Mouse (Mus musculus): ENCODE data around the gene Wrap53. TPM values are rescaled to one million over a fixed set of nuclear protein-coding genes. Genes with fewer than 3 reads are reported as not detected.

Gene Wrap53
- polyA plus RNA-seq, 1 experiment from 2014 or later = 29.3 TPM

GRCm38 (mm10) chr11:69604795-69605664, 25.0 kb upstream of the Wrap53 start:
- ATAC-seq (peak; percentile 55), DNase-seq (ENCODE audit: low spot score) (peak; percentile 47)
- peak overlapping the region; percentile 67 for H3K4me3 ChIP-seq (ENCODE audit: low read depth, low read length)
- H3K9me3 ChIP-seq (replicated peaks; ENCODE audit: control insufficient read depth, low read length) = no peaks in the 10 kb centered on the region
- H3K36me3 ChIP-seq (ENCODE audit: control insufficient read depth, insufficient read depth, low read length) = peaks cover 9% of the 10 kb centered on the region
- H3K4me1 ChIP-seq (ENCODE audit: control insufficient read depth, insufficient read depth, low read length) = peaks cover 11% of the 10 kb centered on the region
- no peaks in the 10 kb centered on the region for H3K27me3 ChIP-seq (replicated peaks; ENCODE audit: control insufficient read depth, insufficient read depth, low read length)
- peak overlapping the region; percentile 48; the same call in 1 of the 2 replicates for H3K27ac ChIP-seq (ENCODE audit: low read depth, low read length)
- WGBS = under 1% methylated on average over 73 of the region's 73 CpGs
- peak overlapping the region; percentile 100 for H3K4me2 ChIP-seq (ENCODE audit: low read length)
- H3K9ac ChIP-seq (ENCODE audit: low read length) = peak overlapping the region; percentile 87

- DNase-seq (ENCODE audit: low spot score) = no peak
- no peak for ATAC-seq
- H3K9me3 ChIP-seq (replicated peaks; ENCODE audit: control insufficient read depth, low read length) = no peaks in the 10 kb centered on the region
- peak overlapping the region; percentile 87 for H3K9ac ChIP-seq (ENCODE audit: low read length)
- no peaks in the 10 kb centered on the region for H3K27me3 ChIP-seq (replicated peaks; ENCODE audit: control insufficient read depth, insufficient read depth, low read length)
- H3K4me3 ChIP-seq (ENCODE audit: low read depth, low read length) = peak overlapping the region; percentile 67
- H3K27ac ChIP-seq (ENCODE audit: low read depth, low read length) = no peak overlapping the region
- peaks cover 14% of the 10 kb centered on the region for H3K4me1 ChIP-seq (ENCODE audit: control insufficient read depth, insufficient read depth, low read length)
- WGBS = 58% methylated on average over 3 of the region's 3 CpGs
- H3K4me2 ChIP-seq (ENCODE audit: low read length) = peak overlapping the region; percentile 100
- peaks cover 9% of the 10 kb centered on the region for H3K36me3 ChIP-seq (ENCODE audit: control insufficient read depth, insufficient read depth, low read length)
Observed at GRCm38 (mm10) chr11:69604347-69604746, 24.3 kb upstream of the Wrap53 start.

- 90% methylated on average over 8 of the region's 8 CpGs for WGBS
- Histone ChIP-seq H3K27ac (ENCODE audit: low read depth, low read length) (no peak overlapping the region), H3K4me2 (ENCODE audit: low read length) (no peak overlapping the region), H3K36me3 (ENCODE audit: control insufficient read depth, insufficient read depth, low read length) (peaks cover 9% of the 10 kb centered on the region), H3K4me3 (ENCODE audit: low read depth, low read length) (no peak overlapping the region), H3K27me3 (replicated peaks; ENCODE audit: control insufficient read depth, insufficient read depth, low read length) (no peaks in the 10 kb centered on the region), H3K9ac (ENCODE audit: low read length) (no peak overlapping the region), H3K9me3 (replicated peaks; ENCODE audit: control insufficient read depth, low read length) (no peaks in the 10 kb centered on the region), H3K4me1 (ENCODE audit: control insufficient read depth, insufficient read depth, low read length) (peaks cover 14% of the 10 kb centered on the region)
- DNase-seq (ENCODE audit: low spot score) (no peak), ATAC-seq (no peak)
Observed at GRCm38 (mm10) chr11:69603516-69603915, 23.5 kb upstream of the Wrap53 start.

- peaks cover 9% of the 10 kb centered on the region for H3K36me3 ChIP-seq (ENCODE audit: control insufficient read depth, insufficient read depth, low read length)
- H3K4me2 ChIP-seq (ENCODE audit: low read length) = no peak overlapping the region
- ATAC-seq = no peak
- H3K4me3 ChIP-seq (ENCODE audit: low read depth, low read length) = no peak overlapping the region
- no peak overlapping the region for H3K9ac ChIP-seq (ENCODE audit: low read length)
- H3K9me3 ChIP-seq (replicated peaks; ENCODE audit: control insufficient read depth, low read length) = no peaks in the 10 kb centered on the region
- H3K27ac ChIP-seq (ENCODE audit: low read depth, low read length) = no peak overlapping the region
- no peaks in the 10 kb centered on the region for H3K27me3 ChIP-seq (replicated peaks; ENCODE audit: control insufficient read depth, insufficient read depth, low read length)
- no peak for DNase-seq (ENCODE audit: low spot score)
- H3K4me1 ChIP-seq (ENCODE audit: control insufficient read depth, insufficient read depth, low read length) = peaks cover 14% of the 10 kb centered on the region
- 79% methylated on average over 3 of the region's 3 CpGs for WGBS
Observed at GRCm38 (mm10) chr11:69601768-69602167, 21.7 kb upstream of the Wrap53 start.

- Histone ChIP-seq H3K4me3 (ENCODE audit: low read depth, low read length) (no peak overlapping the region), H3K4me1 (ENCODE audit: control insufficient read depth, insufficient read depth, low read length) (peaks cover 14% of the 10 kb centered on the region), H3K4me2 (ENCODE audit: low read length) (peak overlapping the region; percentile 17; the same call in 1 of the 2 replicates), H3K9ac (ENCODE audit: low read length) (no peak overlapping the region), H3K9me3 (replicated peaks; ENCODE audit: control insufficient read depth, low read length) (no peaks in the 10 kb centered on the region), H3K36me3 (ENCODE audit: control insufficient read depth, insufficient read depth, low read length) (peaks cover 9% of the 10 kb centered on the region), H3K27me3 (replicated peaks; ENCODE audit: control insufficient read depth, insufficient read depth, low read length) (no peaks in the 10 kb centered on the region), H3K27ac (ENCODE audit: low read depth, low read length) (peak overlapping the region; percentile 15; the same call in 1 of the 2 replicates)
- WGBS = 6% methylated on average over 6 of the region's 6 CpGs
- peak; percentile 67 for DNase-seq (ENCODE audit: low spot score)
- no peak for ATAC-seq
Observed at GRCm38 (mm10) chr11:69600098-69600497, 20.0 kb upstream of the Wrap53 start.

- Histone ChIP-seq H3K4me2 (ENCODE audit: low read length) (no peak overlapping the region), H3K27me3 (replicated peaks; ENCODE audit: control insufficient read depth, insufficient read depth, low read length) (no peaks in the 10 kb centered on the region), H3K36me3 (ENCODE audit: control insufficient read depth, insufficient read depth, low read length) (peaks cover 15% of the 10 kb centered on the region), H3K4me3 (ENCODE audit: low read depth, low read length) (no peak overlapping the region), H3K27ac (ENCODE audit: low read depth, low read length) (no peak overlapping the region), H3K9me3 (replicated peaks; ENCODE audit: control insufficient read depth, low read length) (no peaks in the 10 kb centered on the region), H3K4me1 (ENCODE audit: control insufficient read depth, insufficient read depth, low read length) (peaks cover 10% of the 10 kb centered on the region), H3K9ac (ENCODE audit: low read length) (no peak overlapping the region)
- DNase-seq (ENCODE audit: low spot score) = no peak
- 10% methylated on average over 9 of the region's 9 CpGs for WGBS
- no peak for ATAC-seq
Observed at GRCm38 (mm10) chr11:69599436-69599835, 19.4 kb upstream of the Wrap53 start.

- ATAC-seq = no peak
- Histone ChIP-seq H3K4me1 (ENCODE audit: control insufficient read depth, insufficient read depth, low read length) (peaks cover 1% of the 10 kb centered on the region; the same call in 1 of the 2 replicates), H3K36me3 (ENCODE audit: control insufficient read depth, insufficient read depth, low read length) (peaks cover 38% of the 10 kb centered on the region), H3K9ac (ENCODE audit: low read length) (no peak overlapping the region), H3K4me3 (ENCODE audit: low read depth, low read length) (no peak overlapping the region), H3K27ac (ENCODE audit: low read depth, low read length) (no peak overlapping the region), H3K27me3 (replicated peaks; ENCODE audit: control insufficient read depth, insufficient read depth, low read length) (no peaks in the 10 kb centered on the region), H3K9me3 (replicated peaks; ENCODE audit: control insufficient read depth, low read length) (no peaks in the 10 kb centered on the region), H3K4me2 (ENCODE audit: low read length) (no peak overlapping the region)
- DNase-seq (ENCODE audit: low spot score) = no peak
- 94% methylated on average over 6 of the region's 6 CpGs for WGBS
Observed at GRCm38 (mm10) chr11:69594853-69595252, 14.8 kb upstream of the Wrap53 start.

- no peaks in the 10 kb centered on the region for H3K4me1 ChIP-seq (ENCODE audit: control insufficient read depth, insufficient read depth, low read length)
- WGBS = 89% methylated on average over 4 of the region's 4 CpGs
Observed at GRCm38 (mm10) chr11:69592799-69593198, 12.7 kb upstream of the Wrap53 start.

More at GRCm38 (mm10) chr11:69592799-69593198, 12.7 kb upstream of the Wrap53 start:
- Histone ChIP-seq H3K9me3 (replicated peaks; ENCODE audit: control insufficient read depth, low read length) (no peaks in the 10 kb centered on the region), H3K27ac (ENCODE audit: low read depth, low read length) (peak overlapping the region; percentile 35; the same call in 1 of the 2 replicates), H3K27me3 (replicated peaks; ENCODE audit: control insufficient read depth, insufficient read depth, low read length) (no peaks in the 10 kb centered on the region), H3K36me3 (ENCODE audit: control insufficient read depth, insufficient read depth, low read length) (peaks cover 59% of the 10 kb centered on the region), H3K9ac (ENCODE audit: low read length) (no peak overlapping the region), H3K4me2 (ENCODE audit: low read length) (no peak overlapping the region), H3K4me3 (ENCODE audit: low read depth, low read length) (no peak overlapping the region)
- ATAC-seq (no peak), DNase-seq (ENCODE audit: low spot score) (no peak)

Measured in forebrain, embryonic 14.5 days (tissue).